ENCODE assay signal across 7 mouse cellular contexts in the genomic region with DNA sequence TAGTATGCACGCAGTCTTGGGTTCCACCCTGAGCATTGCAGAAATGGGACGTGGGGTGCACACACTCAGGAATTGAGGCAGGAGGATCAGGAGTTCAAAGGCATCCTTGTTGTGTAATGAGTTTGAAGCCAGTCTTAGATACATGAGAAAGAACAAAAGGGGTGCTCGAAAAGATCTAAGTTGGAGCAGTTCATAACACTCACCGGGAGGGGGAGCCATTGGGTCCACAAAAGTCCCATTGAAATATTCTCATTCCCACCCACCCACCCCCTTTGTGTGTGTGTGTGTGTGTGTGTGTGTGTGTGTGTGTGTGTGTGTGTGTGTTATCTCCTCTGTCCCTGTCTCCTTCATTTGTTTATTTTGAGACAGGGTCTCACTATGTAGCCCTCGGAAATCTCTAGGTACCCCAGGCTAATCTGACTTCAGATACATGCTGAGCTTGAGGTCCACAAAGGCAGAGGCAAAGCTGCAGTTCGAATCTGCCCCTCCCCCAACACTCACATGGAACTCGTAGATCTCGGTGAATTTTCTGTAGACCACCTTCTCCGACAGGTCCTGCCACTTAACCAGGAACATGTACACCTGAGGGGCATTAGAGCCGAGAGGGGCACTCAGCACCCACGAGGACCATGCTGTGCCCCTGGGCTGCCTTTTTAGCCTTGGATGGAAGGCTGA. TPM values are rescaled to one million over a fixed set of nuclear protein-coding genes. Genes with fewer than 3 reads are reported as not detected.
DNase-seq lines count a peak whose midpoint lies in the region; ATAC-seq and TF ChIP-seq lines count a peak whose summit lies in the region.

No protein-coding gene starts in this region.

- peak in 1 of 2 experiments; percentile 52 for DNase-seq in layer of hippocampus, adult 2 months (ENCODE audit: low spot score in 2 of 2)
- no peak for DNase-seq in layer of hippocampus, adult 11-12 months (ENCODE audit: low spot score)
- peak; percentile 70 for DNase-seq in NIH3T3 (ENCODE audit: low read depth)
- DNase-seq in embryonic facial prominence, embryonic 14.5 days (ENCODE audit: low spot score) = no peak
- peak; percentile 52 for DNase-seq in lung, postnatal 14 days
- DNase-seq in left cerebral cortex, adult 9 months (ENCODE audit: low spot score in 2 of 2) = no peak
- DNase-seq in right cerebral cortex, postnatal 36 days (ENCODE audit: low spot score in 2 of 2) = no peak

- no peak overlapping the region for H3K4me2 ChIP-seq in embryonic facial prominence, embryonic 14.5 days (ENCODE audit: low read depth, low read length)

- peaks cover 2% of the 10 kb centered on the region for H3K27me3 ChIP-seq in embryonic facial prominence, embryonic 14.5 days (replicated peaks; ENCODE audit: control insufficient read depth, insufficient read depth, low read length)

- no peak for ATAC-seq in embryonic facial prominence, embryonic 14.5 days (ENCODE audit: low read depth)

- no peak overlapping the region for H3K9ac ChIP-seq in embryonic facial prominence, embryonic 14.5 days (ENCODE audit: low read depth, low read length)

- peak; percentile 73 for TF ChIP-seq CTCF in layer of hippocampus, adult 2 months (conservative IDR thresholded peaks at IDR 0.05)

- no peaks in the 10 kb centered on the region for H3K36me3 ChIP-seq in embryonic facial prominence, embryonic 14.5 days (ENCODE audit: control insufficient read depth, insufficient read depth, low read length)

- peaks cover 4% of the 10 kb centered on the region; the same call in 1 of the 2 replicates for H3K4me1 ChIP-seq in embryonic facial prominence, embryonic 14.5 days (ENCODE audit: control insufficient read depth, insufficient read depth, low read length)

- WGBS in embryonic facial prominence, embryonic 14.5 days = 36% methylated on average over 10 of the region's 11 CpGs

- H3K9me3 ChIP-seq in embryonic facial prominence, embryonic 14.5 days (ENCODE audit: control insufficient read depth, low read length) = no peaks in the 10 kb centered on the region

- H3K4me3 ChIP-seq in layer of hippocampus, adult 2 months = no peak overlapping the region
- H3K4me3 ChIP-seq in embryonic facial prominence, embryonic 14.5 days (ENCODE audit: low read depth, low read length) = no peak overlapping the region

- no peak overlapping the region for H3K27ac ChIP-seq in layer of hippocampus, adult 2 months
- 0 out of 2 replicates have a peak overlapping the region, but pooled peaks have one; percentile 33 for H3K27ac ChIP-seq in embryonic facial prominence, embryonic 14.5 days (replicated peaks; ENCODE audit: low read depth, low read length)

RNA-seq across cellular contexts. Expression of a gene that starts 1.7 kb away (rescaled TPM):
- 1 to 10 TPM; 7.2 to 9.0 TPM for total RNA-seq in layer of hippocampus, adult 2 months (2021)
- 7.2 TPM in 2 replicates for polyA plus RNA-seq in embryonic facial prominence, embryonic 14.5 days (2014; fragmentation: Nextera tagmentation; extraction: Ambion mirVana)

RNA-seq across cellular contexts. Expression of a gene that starts 43.9 kb away (rescaled TPM):
- 10 to 100 TPM; 15.4 to 17.6 TPM for total RNA-seq in layer of hippocampus, adult 2 months (2021)
- polyA plus RNA-seq in embryonic facial prominence, embryonic 14.5 days (2014; fragmentation: Nextera tagmentation; extraction: Ambion mirVana) = 6.6 and 7.3 TPM in 2 replicates

RNA-seq across cellular contexts. Expression of a gene that starts 51.1 kb away (rescaled TPM):
- total RNA-seq in layer of hippocampus, adult 2 months (2021) = 10 to 100 TPM; 15.9 to 16.4 TPM
- 26.1 and 27.3 TPM in 2 replicates for polyA plus RNA-seq in embryonic facial prominence, embryonic 14.5 days (2014; fragmentation: Nextera tagmentation; extraction: Ambion mirVana)

Comparison
In these comparisons a context has a peak if more than half of its experiments do, and no peak if none do; other contexts are left out.
1. DNase-seq: peak in NIH3T3 (single experiment) and lung, postnatal 14 days (single experiment); none in layer of hippocampus, adult 11-12 months (single experiment), embryonic facial prominence, embryonic 14.5 days (single experiment), left cerebral cortex, adult 9 months (0 of 2) and right cerebral cortex, postnatal 36 days (0 of 2).